Mouse (Mus musculus) lung, embryonic 15.5 days (tissue): ENCODE results near the gene 3110001I22Rik. TPM values are rescaled to one million over a fixed set of nuclear protein-coding genes. Genes with fewer than 3 reads are reported as not detected.
A peak's percentile ranks its signal among the peaks of the same experiment; 100 is the strongest.
"Not testable (repeated sequence)": the region's sequence is repeated elsewhere in the genome, so short reads cannot be mapped to it uniquely, and the experiment has no call there.

Experiments used
- ATAC-seq: fragments of 200-750 bp; cut with Nextera tagmentation; 2 replicates; pipeline ENCODE4 v1.8.0; 2017; ENCODE audit warnings: moderate number of reproducible peaks, borderline replicate concordance; ENCODE audit not compliant: low FRiP score, low TSS enrichment; ENCODE audit errors: extremely low read depth
- H3K27ac ChIP-seq: fragments of 300-500 bp; sonication (generic); 2 replicates; pipeline ENCODE4 v1.5.1; 2015; ENCODE audit warnings: moderate library complexity, mild to moderate bottlenecking, inconsistent platforms
- H3K27me3 ChIP-seq: fragments of 300-500 bp; sonication (generic); 2 replicates; pipeline ENCODE4 v1.6.1; 2015; ENCODE audit warnings: inconsistent platforms
- H3K36me3 ChIP-seq: fragments of 300-500 bp; sonication (generic); 2 replicates; pipeline ENCODE4 v1.6.1; 2015; ENCODE audit warnings: inconsistent platforms
- H3K4me1 ChIP-seq: fragments of 300-500 bp; sonication (generic); 2 replicates; pipeline ENCODE4 v1.6.1; 2015; ENCODE audit warnings: inconsistent platforms
- H3K4me2 ChIP-seq: fragments of 300-500 bp; sonication (generic); 2 replicates; pipeline ENCODE4 v1.6.1; 2015; ENCODE audit warnings: inconsistent platforms, mild to moderate bottlenecking, moderate library complexity
- H3K4me3 ChIP-seq: fragments of 300-500 bp; sonication (generic); 2 replicates; pipeline ENCODE4 v1.5.1; 2015; ENCODE audit warnings: mild to moderate bottlenecking, inconsistent platforms
- H3K9ac ChIP-seq: fragments of 300-500 bp; sonication (generic); 2 replicates; pipeline ENCODE4 v1.6.1; 2015; ENCODE audit warnings: inconsistent platforms
- H3K9me3 ChIP-seq: fragments of 300-500 bp; sonication (generic); 2 replicates; pipeline ENCODE4 v1.6.1; 2016; ENCODE audit warnings: inconsistent platforms
- WGBS: fragments of 180-500 bp; shearing (Covaris S2); methylation state at CpG from one replicate; pipeline ENCODE4 v1.1.7; 2015; 5-methylcytosine and 5-hydroxymethylcytosine counted together
- polyA plus RNA-seq: library from polyadenylated mRNA; unstranded; fragments of >200 nt; fragmentation: Nextera tagmentation; extraction: Ambion mirVana; gene quantifications from 2 replicates; pipeline ENCODE4 v1.2.1, GENCODE M21; 2015

3110001I22Rik gene
- 5.6 and 6.7 TPM in 2 replicates for polyA plus RNA-seq

DNA sequence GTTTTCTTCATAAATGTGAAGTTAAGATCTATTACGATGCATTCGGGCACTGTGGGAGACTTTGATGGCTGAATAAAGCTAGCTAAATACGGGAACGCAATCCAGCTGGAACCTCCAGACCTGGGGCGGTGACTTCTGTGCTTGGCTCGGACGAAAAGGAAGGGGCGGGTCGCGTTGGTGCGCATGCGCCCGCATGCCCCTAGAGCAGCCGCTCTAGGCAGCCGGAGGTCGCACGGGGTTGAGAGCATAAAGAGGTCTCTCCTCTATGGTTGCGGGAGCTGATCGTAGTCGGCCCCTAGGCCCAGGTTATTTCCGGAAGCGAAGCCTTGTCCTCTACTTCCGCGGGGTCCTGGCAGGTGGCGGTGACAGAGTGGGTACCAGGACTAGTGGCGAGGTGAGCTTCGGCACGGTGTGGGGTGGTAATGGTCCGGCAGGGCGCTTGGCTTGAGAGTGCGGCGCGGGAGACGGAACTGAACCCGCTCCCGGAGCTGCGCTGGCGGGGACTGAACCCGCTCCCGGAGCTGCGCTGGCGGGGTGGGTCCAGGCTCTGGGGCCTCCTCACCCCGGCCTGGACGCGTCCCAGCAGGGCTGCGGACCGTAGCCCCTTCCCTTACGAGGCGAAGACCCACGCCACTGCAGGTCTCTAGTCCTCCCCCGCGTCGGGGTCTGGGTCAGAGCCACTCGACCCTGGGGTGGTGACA, at the start of gene 3110001I22Rik, which contains the start of gene Bfar:
Gene 3110001I22Rik (plus strand): TSS at position 245 of the 701 bp plus-strand sequence.
Gene Bfar (plus strand): TSS at position 174 of the 701 bp plus-strand sequence.
- WGBS, result under 1% methylated on average over 54 of the region's 54 CpGs
- peak within 1 kb of the TSS; percentile 91 for H3K27ac ChIP-seq
- no peaks in the 10 kb centered on the region for H3K9me3 ChIP-seq
- H3K4me1 ChIP-seq, result peaks cover 20% of the 10 kb centered on the region
- peak within 1 kb of the TSS; percentile 59 for H3K4me2 ChIP-seq
- H3K9ac ChIP-seq, result peak within 1 kb of the TSS; percentile 90
- ATAC-seq, result peak; percentile 90
- peaks cover 7% of the 10 kb centered on the region for H3K36me3 ChIP-seq
- no peaks in the 10 kb centered on the region for H3K27me3 ChIP-seq
- H3K4me3 ChIP-seq, result peak within 1 kb of the TSS; percentile 97

DNA sequence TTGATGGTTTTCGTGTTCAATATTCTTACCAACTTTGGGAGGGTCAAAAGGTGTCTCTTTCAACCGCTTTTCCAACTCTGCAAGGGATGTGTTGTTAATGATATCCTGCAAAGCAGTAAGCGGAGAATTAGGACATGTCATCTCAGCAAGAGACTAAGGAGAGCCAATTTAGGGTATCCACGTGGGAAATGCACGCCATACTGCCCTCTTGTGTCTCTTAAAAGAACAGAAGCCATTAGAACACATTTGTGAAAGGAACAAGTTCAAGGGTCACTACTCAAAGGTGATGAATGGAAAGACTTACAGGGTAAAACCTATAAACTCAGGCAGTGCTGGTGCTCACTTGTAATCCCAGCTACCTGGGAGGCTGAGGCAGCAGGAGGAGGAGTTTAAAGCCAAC, 43.4 kb upstream of the 3110001I22Rik start:
- WGBS, result 47% methylated on average over 5 of the region's 5 CpGs
- Histone ChIP-seq H3K27ac (no peak overlapping the region), H3K9ac (no peak overlapping the region), H3K9me3 (no peaks in the 10 kb centered on the region), H3K36me3 (peaks cover 57% of the 10 kb centered on the region), H3K4me3 (no peak overlapping the region), H3K4me2 (no peak overlapping the region), H3K4me1 (no peaks in the 10 kb centered on the region), H3K27me3 (no peaks in the 10 kb centered on the region)
- ATAC-seq, result no peak

DNA sequence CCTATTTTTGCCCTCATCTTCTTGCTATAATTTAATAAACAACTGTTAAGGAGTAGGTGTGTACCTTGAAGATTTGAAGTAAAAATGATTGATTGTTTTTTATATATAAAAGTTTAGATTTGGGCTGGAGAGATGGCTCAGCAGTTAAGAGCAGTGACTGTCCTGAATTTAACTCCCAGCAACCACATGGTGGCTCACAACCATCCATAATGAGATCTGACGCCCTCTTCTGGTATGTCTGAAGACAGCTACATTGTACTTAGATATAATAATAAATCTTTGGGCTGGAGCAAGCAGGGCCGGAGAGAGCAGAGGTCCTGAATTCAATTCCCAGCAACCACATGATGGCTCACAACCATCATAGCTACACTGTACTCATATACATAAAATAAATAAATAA, 33.5 kb upstream of the 3110001I22Rik start:
- H3K9me3 ChIP-seq, H3K27me3 ChIP-seq, H3K4me3 ChIP-seq, H3K4me1 ChIP-seq, H3K9ac ChIP-seq, ATAC-seq, H3K27ac ChIP-seq, H3K4me2 ChIP-seq: not testable (repeated sequence)
- H3K36me3 ChIP-seq, result peaks cover 26% of the 10 kb centered on the region
- 56% methylated on average over 2 of the region's 2 CpGs for WGBS

DNA sequence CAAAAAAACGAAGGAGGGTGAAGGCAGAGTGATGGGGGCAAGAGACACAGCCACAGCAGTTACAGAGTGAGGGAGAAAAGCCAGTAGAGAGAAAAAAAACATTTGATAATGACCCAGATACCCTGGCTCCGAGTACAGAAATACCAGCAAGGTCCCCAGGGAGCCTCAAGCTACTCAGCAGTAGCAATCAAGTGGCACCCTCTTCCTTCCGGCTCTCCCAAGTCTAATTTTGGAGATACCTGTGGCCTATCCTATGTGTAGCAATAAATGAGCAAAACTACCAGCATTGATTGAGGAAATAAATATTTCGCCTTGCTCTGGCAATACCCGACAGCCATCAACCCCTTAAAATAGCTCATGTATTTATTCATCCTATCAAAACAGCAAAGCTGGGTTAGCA, 32.2 kb upstream of the 3110001I22Rik start:
- Histone ChIP-seq H3K9me3 (no peaks in the 10 kb centered on the region), H3K4me2 (no peak overlapping the region), H3K36me3 (peaks cover 17% of the 10 kb centered on the region), H3K27me3 (no peaks in the 10 kb centered on the region), H3K4me3 (no peak overlapping the region), H3K27ac (no peak overlapping the region), H3K9ac (no peak overlapping the region), H3K4me1 (no peaks in the 10 kb centered on the region)
- 84% methylated on average over 5 of the region's 5 CpGs for WGBS
- ATAC-seq, result no peak

DNA sequence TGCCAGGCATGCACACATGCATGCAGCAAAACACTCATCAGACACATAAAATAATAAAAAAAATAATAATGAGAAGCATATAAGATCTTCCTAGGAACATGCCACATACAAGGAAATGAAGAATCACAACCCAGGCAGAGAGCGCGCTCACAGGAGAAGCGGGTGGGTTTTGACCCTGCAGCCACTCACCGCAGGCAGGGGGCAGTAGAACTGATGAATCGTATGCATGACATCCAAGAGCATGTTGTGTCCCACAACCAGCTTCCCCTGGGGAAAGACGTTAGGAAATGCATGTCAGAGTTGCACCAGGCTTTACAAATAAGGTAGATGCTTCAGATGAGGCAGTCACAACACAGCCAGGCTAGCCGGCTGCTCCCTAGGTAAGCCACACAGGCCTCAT, 31.7 kb upstream of the 3110001I22Rik start:
- no peak overlapping the region for H3K27ac ChIP-seq
- H3K36me3 ChIP-seq, result peaks cover 14% of the 10 kb centered on the region; the same call in 1 of the 2 replicates
- no peaks in the 10 kb centered on the region for H3K4me1 ChIP-seq
- no peak overlapping the region for H3K4me2 ChIP-seq
- H3K27me3 ChIP-seq, result no peaks in the 10 kb centered on the region
- H3K9ac ChIP-seq, result no peak overlapping the region
- no peaks in the 10 kb centered on the region for H3K9me3 ChIP-seq
- H3K4me3 ChIP-seq, result no peak overlapping the region
- ATAC-seq, result no peak
- WGBS, result 78% methylated on average over 7 of the region's 7 CpGs

DNA sequence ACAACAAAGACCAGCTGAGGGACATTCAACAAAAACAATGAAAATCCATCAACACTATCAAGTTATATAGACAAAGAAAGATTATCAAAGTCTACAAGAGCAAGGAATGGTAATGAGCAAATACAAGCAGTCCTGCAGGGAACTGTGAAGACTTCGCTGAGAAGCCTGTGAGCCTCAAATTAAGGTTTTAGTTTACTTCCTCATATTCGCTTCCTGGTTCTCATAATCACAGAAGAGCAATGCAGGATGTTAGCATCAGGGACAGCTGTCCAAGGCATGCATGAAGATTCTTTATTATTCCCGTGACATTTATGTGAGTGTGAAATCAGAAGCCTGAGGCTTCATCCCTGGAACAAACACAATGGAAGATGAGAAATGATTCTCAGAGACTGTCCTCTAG, 27.3 kb upstream of the 3110001I22Rik start:
- no peaks in the 10 kb centered on the region for H3K27me3 ChIP-seq
- H3K9me3 ChIP-seq, result no peaks in the 10 kb centered on the region
- H3K4me3 ChIP-seq, result no peak overlapping the region
- 83% methylated on average over 3 of the region's 3 CpGs for WGBS
- H3K9ac ChIP-seq, result no peak overlapping the region
- H3K4me1 ChIP-seq, result no peaks in the 10 kb centered on the region
- ATAC-seq, result no peak
- no peak overlapping the region for H3K4me2 ChIP-seq
- H3K36me3 ChIP-seq, result peaks cover 11% of the 10 kb centered on the region; the same call in 1 of the 2 replicates
- no peak overlapping the region for H3K27ac ChIP-seq

DNA sequence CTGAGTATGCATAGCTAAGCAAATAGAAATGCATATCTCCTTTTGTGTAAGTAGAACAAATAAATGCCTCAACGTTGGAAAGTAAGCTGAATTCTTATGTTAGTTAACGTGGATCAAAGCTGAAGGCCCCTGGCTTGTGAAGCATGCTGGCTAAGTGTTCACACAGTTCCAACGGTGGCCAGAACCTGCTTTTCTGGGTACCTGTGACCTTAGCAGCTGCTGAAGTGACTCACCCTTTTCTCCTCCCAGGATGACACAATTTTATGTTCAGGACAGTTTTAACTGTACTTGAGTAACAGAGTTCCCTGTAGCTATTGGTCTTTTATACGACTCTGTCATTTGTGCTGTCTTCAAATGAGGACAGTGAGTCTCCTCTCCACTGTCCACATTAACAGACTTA, 25.8 kb upstream of the 3110001I22Rik start:
- ATAC-seq, result no peak
- Histone ChIP-seq H3K4me2 (no peak overlapping the region), H3K9me3 (no peaks in the 10 kb centered on the region), H3K36me3 (peaks cover 20% of the 10 kb centered on the region), H3K27me3 (no peaks in the 10 kb centered on the region), H3K27ac (no peak overlapping the region), H3K4me3 (no peak overlapping the region), H3K4me1 (no peaks in the 10 kb centered on the region), H3K9ac (no peak overlapping the region)
- WGBS, result 63% methylated on average over 4 of the region's 4 CpGs

DNA sequence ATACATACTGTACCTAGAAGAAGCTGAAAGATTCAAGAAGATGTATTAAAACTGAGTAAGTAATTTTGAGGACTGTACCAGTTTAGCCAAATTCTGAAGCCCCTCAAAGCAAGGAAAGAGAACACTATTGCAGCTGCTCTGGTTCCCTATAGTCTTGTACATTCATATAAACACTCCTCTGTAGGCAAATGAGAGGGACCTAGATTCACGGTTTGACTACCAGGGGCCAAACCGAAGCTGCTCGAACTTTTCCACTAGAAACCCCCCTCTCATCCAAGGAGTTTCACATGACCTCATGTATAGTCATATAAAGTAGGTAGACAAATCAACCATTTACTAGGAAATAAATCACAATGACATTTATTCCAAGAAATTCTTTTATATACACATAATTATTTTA, 12.8 kb upstream of the 3110001I22Rik start:
- no peak for ATAC-seq
- Histone ChIP-seq H3K9me3 (no peaks in the 10 kb centered on the region), H3K4me3 (no peak overlapping the region), H3K27ac (no peak overlapping the region), H3K4me1 (no peaks in the 10 kb centered on the region), H3K27me3 (no peaks in the 10 kb centered on the region), H3K9ac (no peak overlapping the region), H3K36me3 (peaks cover 61% of the 10 kb centered on the region), H3K4me2 (no peak overlapping the region)
- WGBS, result 89% methylated on average over 3 of the region's 3 CpGs

DNA sequence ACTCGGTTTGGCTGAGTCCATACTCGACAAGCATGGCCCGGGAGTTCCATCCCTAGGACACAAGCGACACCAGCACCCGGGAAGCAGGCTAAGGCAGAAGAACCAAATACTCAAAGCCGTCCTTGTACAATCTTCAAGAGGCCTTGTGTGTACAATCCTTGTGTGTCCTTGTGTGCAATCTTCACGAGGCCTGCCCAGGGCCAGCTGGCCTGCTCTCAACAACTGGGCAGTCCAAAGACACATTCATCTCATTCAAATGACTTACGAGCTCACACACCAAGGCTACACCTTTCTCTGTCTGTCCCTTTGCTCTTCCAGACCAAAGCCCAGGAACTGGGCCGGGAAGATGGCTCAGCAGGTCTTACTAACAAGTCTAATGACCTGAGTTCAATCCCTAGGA, 11.0 kb upstream of the 3110001I22Rik start:
- no peaks in the 10 kb centered on the region for H3K4me1 ChIP-seq
- no peak overlapping the region for H3K4me2 ChIP-seq
- H3K9me3 ChIP-seq, result no peaks in the 10 kb centered on the region
- H3K27me3 ChIP-seq, result no peaks in the 10 kb centered on the region
- H3K27ac ChIP-seq, result no peak overlapping the region
- no peak overlapping the region for H3K9ac ChIP-seq
- no peak for ATAC-seq
- H3K4me3 ChIP-seq, result no peak overlapping the region
- peaks cover 54% of the 10 kb centered on the region for H3K36me3 ChIP-seq
- 87% methylated on average over 9 of the region's 9 CpGs for WGBS

DNA sequence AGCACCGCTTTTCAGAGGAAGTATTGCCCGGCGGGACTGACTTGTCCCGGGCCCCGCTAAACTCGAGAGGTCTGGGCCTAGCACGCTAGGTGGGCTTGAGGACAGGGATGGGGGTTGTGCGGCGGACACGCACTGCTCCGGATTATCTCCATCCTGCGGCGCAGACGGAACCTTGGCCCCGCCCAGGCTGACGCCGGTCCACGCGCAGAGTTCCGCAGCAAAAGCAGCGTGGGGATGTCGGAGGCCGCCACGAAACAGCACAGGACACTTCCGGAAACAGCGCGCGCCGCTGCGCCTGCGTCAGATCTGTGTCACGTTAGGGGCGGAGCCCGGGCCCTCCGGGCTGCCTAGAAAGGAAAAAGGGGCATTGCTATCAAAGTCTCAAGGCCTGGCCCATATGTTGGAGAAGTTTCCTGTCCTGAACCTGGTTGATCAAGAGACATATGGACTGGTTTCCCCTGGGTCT, 3.8 kb upstream of the 3110001I22Rik start, which contains the start of gene Parn:
Gene Parn (minus strand): TSS at position 293 of the 466 bp plus-strand sequence.
- no peaks in the 10 kb centered on the region for H3K9me3 ChIP-seq
- peak within 1 kb of the TSS; percentile 80 for H3K4me2 ChIP-seq
- no peaks in the 10 kb centered on the region for H3K27me3 ChIP-seq
- ATAC-seq, result peak; percentile 89
- H3K36me3 ChIP-seq, result peaks cover 18% of the 10 kb centered on the region
- peak within 1 kb of the TSS; percentile 72 for H3K4me3 ChIP-seq
- under 1% methylated on average over 35 of the region's 35 CpGs for WGBS
- H3K27ac ChIP-seq, result peak within 1 kb of the TSS; percentile 58
- H3K4me1 ChIP-seq, result peaks cover 16% of the 10 kb centered on the region
- peak within 1 kb of the TSS; percentile 74 for H3K9ac ChIP-seq

DNA sequence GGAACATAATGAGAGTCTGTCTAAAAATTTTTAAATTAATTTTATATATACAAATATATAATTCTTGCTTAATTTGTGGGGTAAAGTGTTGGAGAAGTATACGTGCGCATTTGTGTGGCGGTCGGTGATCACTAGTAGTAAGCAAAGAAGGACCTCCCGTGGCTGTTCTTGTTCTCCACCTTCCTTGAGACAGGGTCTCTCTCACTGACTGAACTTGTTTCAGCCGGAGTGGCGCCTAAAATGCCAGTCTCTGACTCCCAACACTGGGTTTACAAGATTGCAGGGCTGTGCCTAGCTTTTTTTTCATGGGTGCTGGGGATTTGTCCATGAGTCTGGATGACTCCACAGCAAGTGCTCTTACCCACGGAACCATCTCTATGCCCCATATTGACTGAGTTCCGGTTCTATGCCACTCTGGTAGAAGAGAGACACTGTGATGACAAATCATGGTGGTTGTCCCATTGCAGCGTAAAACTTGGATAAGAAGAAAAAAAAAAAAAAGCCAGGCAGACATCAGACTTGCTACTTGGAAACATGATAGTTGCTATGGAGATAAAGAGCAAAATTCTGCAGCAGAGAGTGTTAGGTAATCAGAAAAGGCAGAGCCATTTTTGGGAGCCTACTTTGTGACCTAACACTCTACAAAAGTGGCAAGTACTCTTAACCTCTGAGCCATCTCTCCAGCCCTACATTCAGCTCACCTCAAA, 3.2 kb upstream of the 3110001I22Rik start:
- no peak overlapping the region for H3K9ac ChIP-seq
- WGBS, result 74% methylated on average over 10 of the region's 10 CpGs
- H3K36me3 ChIP-seq, result peaks cover 11% of the 10 kb centered on the region; the same call in 1 of the 2 replicates
- H3K9me3 ChIP-seq, result no peaks in the 10 kb centered on the region
- peak overlapping the region; percentile 80 for H3K4me2 ChIP-seq
- H3K4me3 ChIP-seq, result peak overlapping the region; percentile 72
- peak overlapping the region; percentile 58 for H3K27ac ChIP-seq
- H3K4me1 ChIP-seq, result peaks cover 21% of the 10 kb centered on the region
- H3K27me3 ChIP-seq, result no peaks in the 10 kb centered on the region
- ATAC-seq, result no peak

DNA sequence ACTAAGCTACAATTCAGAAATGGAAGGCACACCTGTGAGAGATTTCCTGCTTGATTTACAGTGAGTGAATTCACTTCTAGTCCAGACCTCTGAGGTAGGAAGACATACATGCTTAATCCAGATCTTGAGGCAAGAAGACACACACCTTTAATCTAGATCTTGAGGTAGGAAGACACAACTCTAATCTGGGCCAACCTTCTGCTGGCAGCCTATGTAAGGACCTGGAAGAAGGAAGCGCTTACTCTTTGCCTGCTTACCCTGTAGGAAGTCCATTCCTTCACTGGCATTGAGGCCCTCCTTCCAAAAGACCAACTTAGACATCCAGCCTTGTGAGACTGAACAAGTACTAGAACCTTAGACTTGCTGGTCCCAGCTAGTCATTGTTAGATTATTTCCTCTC, 2.4 kb upstream of the 3110001I22Rik start:
- H3K27ac ChIP-seq, result no peak overlapping the region
- 92% methylated on average over 1 of the region's 1 CpGs for WGBS
- no peaks in the 10 kb centered on the region for H3K9me3 ChIP-seq
- H3K4me1 ChIP-seq, result peaks cover 21% of the 10 kb centered on the region
- H3K36me3 ChIP-seq, result peaks cover 9% of the 10 kb centered on the region; the same call in 1 of the 2 replicates
- no peak for ATAC-seq
- H3K4me3 ChIP-seq, result no peak overlapping the region
- no peak overlapping the region for H3K9ac ChIP-seq
- H3K27me3 ChIP-seq, result no peaks in the 10 kb centered on the region
- no peak overlapping the region for H3K4me2 ChIP-seq
